37 mouse cellular contexts compared by ENCODE assay signal in the genomic region with DNA sequence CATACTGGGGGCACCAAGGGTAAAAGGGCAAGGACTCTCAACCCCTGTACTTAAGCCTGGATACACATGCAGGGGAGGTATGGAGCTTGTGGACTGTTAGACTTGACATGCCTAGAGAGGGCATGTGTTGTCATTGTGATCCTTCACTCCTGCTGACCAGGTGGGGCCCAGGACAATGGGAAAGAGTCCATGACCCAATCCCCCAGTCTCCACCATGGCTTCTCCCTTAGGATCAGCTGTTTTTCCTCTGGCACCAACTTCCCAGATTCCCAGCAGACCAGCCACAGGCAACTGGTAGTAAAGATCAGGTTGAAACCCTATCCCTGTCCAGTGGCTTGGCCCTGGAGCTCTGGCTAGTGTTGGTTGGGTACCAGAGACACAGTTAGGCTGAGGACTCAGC. TPM values are rescaled to one million over a fixed set of nuclear protein-coding genes. Genes with fewer than 3 reads are reported as not detected.
"Had no signal": no experiment of that assay in that cellular context is flagged by ENCODE, and none has a peak within 500 bp of the region (broad histone marks: within the 10 kb centered on the region; RNA-seq: fewer than 3 reads in every experiment).

No protein-coding gene starts in this region.

- DNase-seq: heart, postnatal 10 days; heart, postnatal 14 days; heart, postnatal 36 days; heart, postnatal 4 days; kidney, adult 11 months; kidney, adult 18-20 months; kidney, adult 2 months; kidney, adult 8-10 months; kidney, adult 9 months; kidney, postnatal 10 days; kidney, postnatal 14 days; kidney, postnatal 25 days; kidney, postnatal 36 days; kidney, postnatal 4 days; layer of hippocampus, adult 9-11 months; layer of hippocampus, postnatal 36 days had no signal

- H3K27me3 ChIP-seq: heart, embryonic 12.5 days; heart, embryonic 13.5 days; hindbrain, embryonic 12.5 days; hindbrain, embryonic 13.5 days; hindbrain, embryonic 15.5 days; intestine, embryonic 15.5 days; kidney, embryonic 15.5 days had no signal

- H3K4me3 ChIP-seq: heart, embryonic 10.5 days; heart, embryonic 12.5 days; heart, embryonic 13.5 days; heart, embryonic 15.5 days; hindbrain, embryonic 10.5 days; hindbrain, embryonic 12.5 days; hindbrain, embryonic 13.5 days; hindbrain, embryonic 15.5 days; intestine, embryonic 15.5 days; kidney, embryonic 15.5 days; layer of hippocampus, adult 2 months; left cerebral cortex, adult 2 months had no signal

- H3K36me3 ChIP-seq: heart, embryonic 10.5 days; heart, embryonic 12.5 days; heart, embryonic 13.5 days; heart, embryonic 15.5 days; hindbrain, embryonic 10.5 days; hindbrain, embryonic 12.5 days; hindbrain, embryonic 13.5 days; hindbrain, embryonic 15.5 days; intestine, embryonic 15.5 days; kidney, embryonic 15.5 days had no signal

- H3K4me2 ChIP-seq: heart, embryonic 11.5 days; heart, embryonic 12.5 days; heart, embryonic 13.5 days; heart, embryonic 15.5 days; hindbrain, embryonic 12.5 days; hindbrain, embryonic 13.5 days; hindbrain, embryonic 14.5 days; hindbrain, embryonic 15.5 days; intestine, embryonic 15.5 days; kidney, embryonic 15.5 days had no signal

RNA-seq across cellular contexts. Expression of a gene that starts 16.3 kb away (rescaled TPM):
- polyA plus RNA-seq: heart, embryonic 10.5 days; heart, embryonic 13.5 days; heart, embryonic 15.5 days; heart, embryonic 16.5 days; hindbrain, embryonic 11.5 days; hindbrain, embryonic 12.5 days; hindbrain, embryonic 13.5 days; hindbrain, embryonic 14.5 days; hindbrain, embryonic 16.5 days; inflammation-experienced regulatory T-cells, adult 6 months; intestine, embryonic 14.5 days; intestine, embryonic 15.5 days; kidney, embryonic 14.5 days; large intestine, adult 2 months had no signal
